Mouse (Mus musculus): Measurements from ENCODE around the gene Slc17a9. TPM values are rescaled to one million over a fixed set of nuclear protein-coding genes. Genes with fewer than 3 reads are reported as not detected.

Gene Slc17a9
- polyA plus RNA-seq, 1 experiment from 2014 or later, result 0.88 TPM

- DNase-seq, result no peak
- Histone ChIP-seq H3K9ac (no peak overlapping the region), H3K4me2 (no peak overlapping the region), H3K4me1 (ENCODE audit: insufficient read depth) (no peaks in the 10 kb centered on the region), H3K4me3 (ENCODE audit: low read depth, low read length) (no peak overlapping the region), H3K36me3 (ENCODE audit: insufficient read depth) (no peaks in the 10 kb centered on the region), H3K27me3 (ENCODE audit: insufficient read depth, low read length) (no peaks in the 10 kb centered on the region), H3K27ac (ENCODE audit: low read depth) (no peak overlapping the region), H3K9me3 (ENCODE audit: low read depth, low read length) (no peaks in the 10 kb centered on the region)
- no peak for ATAC-seq (ENCODE audit: insufficient read depth)
- no peak for TF ChIP-seq CTCF (IDR thresholded peaks at IDR 0.05; ENCODE audit: low read depth)
- WGBS, result 27% methylated on average over 3 of the region's 3 CpGs
Observed at GRCm38 (mm10) chr2:180740349-180740748, 15.3 kb downstream of the Slc17a9 start.

DNA sequence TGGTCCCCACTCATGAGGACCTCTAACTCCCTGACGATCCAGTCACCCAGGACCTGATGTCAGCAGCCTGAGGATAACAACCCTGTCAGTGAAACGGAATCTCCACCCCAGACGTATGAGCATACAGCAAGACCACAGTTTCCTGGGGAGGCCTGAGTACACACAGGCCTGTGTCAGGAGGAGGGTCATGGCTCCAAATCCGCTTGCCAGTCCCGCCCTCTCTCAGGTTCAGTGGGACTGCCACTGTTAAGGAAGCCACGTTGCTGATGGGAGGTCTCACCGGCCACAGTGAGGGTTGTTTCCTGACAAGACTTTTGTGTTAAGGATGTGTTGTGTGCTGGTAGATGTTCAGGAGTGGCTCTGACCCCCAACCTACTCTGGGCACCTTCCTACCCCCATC is 16.4 kb downstream of the Slc17a9 start:
- H3K9me3 ChIP-seq (ENCODE audit: low read depth, low read length), result no peaks in the 10 kb centered on the region
- no peak for ATAC-seq (ENCODE audit: insufficient read depth)
- H3K4me2 ChIP-seq, result no peak overlapping the region
- no peak overlapping the region for H3K4me3 ChIP-seq (ENCODE audit: low read depth, low read length)
- 59% methylated on average over 7 of the region's 7 CpGs for WGBS
- H3K36me3 ChIP-seq (ENCODE audit: insufficient read depth), result no peaks in the 10 kb centered on the region
- no peak overlapping the region for H3K27ac ChIP-seq (ENCODE audit: low read depth)
- H3K9ac ChIP-seq, result no peak overlapping the region
- DNase-seq, result no peak
- TF ChIP-seq CTCF (IDR thresholded peaks at IDR 0.05; ENCODE audit: low read depth), result no peak
- H3K27me3 ChIP-seq (ENCODE audit: insufficient read depth, low read length), result no peaks in the 10 kb centered on the region
- H3K4me1 ChIP-seq (ENCODE audit: insufficient read depth), result no peaks in the 10 kb centered on the region

DNA sequence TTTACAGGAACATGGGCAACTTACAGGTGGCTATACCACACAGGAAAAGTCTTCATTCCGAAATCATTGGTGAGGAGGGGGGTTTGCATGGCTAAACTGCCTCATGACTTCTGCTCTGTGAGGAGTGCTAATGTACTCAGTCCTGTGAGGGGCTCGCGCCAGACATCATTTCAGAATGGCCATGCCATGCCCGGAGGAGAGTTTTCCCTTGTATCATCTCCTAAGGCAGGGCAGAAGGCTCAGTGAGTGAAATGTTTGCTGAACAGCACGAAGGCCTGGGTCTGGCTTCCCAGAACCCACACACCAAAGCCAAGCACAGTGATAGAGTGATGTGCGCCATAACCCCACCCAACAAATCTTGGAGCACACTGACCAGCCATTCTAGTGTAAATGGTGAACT is 17.8 kb downstream of the Slc17a9 start:
- no peaks in the 10 kb centered on the region for H3K9me3 ChIP-seq (ENCODE audit: low read depth, low read length)
- TF ChIP-seq CTCF (IDR thresholded peaks at IDR 0.05; ENCODE audit: low read depth), result no peak
- H3K36me3 ChIP-seq (ENCODE audit: insufficient read depth), result no peaks in the 10 kb centered on the region
- H3K9ac ChIP-seq, result no peak overlapping the region
- no peaks in the 10 kb centered on the region for H3K4me1 ChIP-seq (ENCODE audit: insufficient read depth)
- H3K4me2 ChIP-seq, result no peak overlapping the region
- H3K27me3 ChIP-seq (ENCODE audit: insufficient read depth, low read length), result no peaks in the 10 kb centered on the region
- WGBS, result 86% methylated on average over 6 of the region's 6 CpGs
- ATAC-seq (ENCODE audit: insufficient read depth) (no peak), DNase-seq (no peak)
- no peak overlapping the region for H3K27ac ChIP-seq (ENCODE audit: low read depth)
- H3K4me3 ChIP-seq (ENCODE audit: low read depth, low read length), result no peak overlapping the region

DNA sequence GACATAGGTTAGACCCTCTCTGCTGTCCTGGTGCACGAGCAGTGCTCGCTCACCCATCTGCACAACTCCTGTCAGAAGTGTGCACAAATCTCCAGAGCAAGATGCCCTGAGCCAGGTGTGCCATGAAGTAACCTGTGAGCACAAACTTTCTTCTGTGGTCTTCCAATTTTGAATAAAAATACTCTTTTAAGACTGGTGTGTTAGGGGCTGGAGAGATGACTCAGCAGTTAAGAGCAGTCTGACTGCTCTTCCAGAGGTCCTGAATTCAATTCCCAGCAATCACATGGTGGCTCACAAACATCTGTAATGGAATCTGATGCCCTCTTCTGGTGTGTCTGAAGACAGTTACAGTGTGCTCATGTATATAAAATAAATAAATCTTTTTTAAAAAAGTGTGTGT is 18.3 kb downstream of the Slc17a9 start:
- H3K4me3 ChIP-seq (ENCODE audit: low read depth, low read length), result no peak overlapping the region
- no peaks in the 10 kb centered on the region for H3K9me3 ChIP-seq (ENCODE audit: low read depth, low read length)
- WGBS, result 75% methylated on average over 2 of the region's 2 CpGs
- no peak for TF ChIP-seq CTCF (IDR thresholded peaks at IDR 0.05; ENCODE audit: low read depth)
- ATAC-seq (ENCODE audit: insufficient read depth) (no peak), DNase-seq (no peak)
- no peaks in the 10 kb centered on the region for H3K36me3 ChIP-seq (ENCODE audit: insufficient read depth)
- H3K27me3 ChIP-seq (ENCODE audit: insufficient read depth, low read length), result no peaks in the 10 kb centered on the region
- H3K9ac ChIP-seq, result no peak overlapping the region
- H3K4me1 ChIP-seq (ENCODE audit: insufficient read depth), result no peaks in the 10 kb centered on the region
- no peak overlapping the region for H3K4me2 ChIP-seq
- no peak overlapping the region for H3K27ac ChIP-seq (ENCODE audit: low read depth)

- TF ChIP-seq CTCF (IDR thresholded peaks at IDR 0.05; ENCODE audit: low read depth), result peak; percentile 100
- no peak overlapping the region for H3K4me3 ChIP-seq (ENCODE audit: low read depth, low read length)
- H3K9me3 ChIP-seq (ENCODE audit: low read depth, low read length), result no peaks in the 10 kb centered on the region
- no peak overlapping the region for H3K27ac ChIP-seq (ENCODE audit: low read depth)
- no peaks in the 10 kb centered on the region for H3K4me1 ChIP-seq (ENCODE audit: insufficient read depth)
- WGBS, result 30% methylated on average over 17 of the region's 17 CpGs
- H3K4me2 ChIP-seq, result no peak overlapping the region
- peak; percentile 94 for DNase-seq
- no peaks in the 10 kb centered on the region for H3K27me3 ChIP-seq (ENCODE audit: insufficient read depth, low read length)
- H3K9ac ChIP-seq, result no peak overlapping the region
- peak; percentile 73 for ATAC-seq (ENCODE audit: insufficient read depth)
- no peaks in the 10 kb centered on the region for H3K36me3 ChIP-seq (ENCODE audit: insufficient read depth)
Observed at GRCm38 (mm10) chr2:180745248-180745927, 20.3 kb downstream of the Slc17a9 start.

- Histone ChIP-seq H3K27me3 (ENCODE audit: insufficient read depth, low read length) (no peaks in the 10 kb centered on the region), H3K4me3 (ENCODE audit: low read depth, low read length) (no peak overlapping the region), H3K9me3 (ENCODE audit: low read depth, low read length) (no peaks in the 10 kb centered on the region), H3K27ac (ENCODE audit: low read depth) (no peak overlapping the region), H3K4me2 (no peak overlapping the region), H3K36me3 (ENCODE audit: insufficient read depth) (no peaks in the 10 kb centered on the region), H3K4me1 (ENCODE audit: insufficient read depth) (no peaks in the 10 kb centered on the region), H3K9ac (no peak overlapping the region)
- ATAC-seq (ENCODE audit: insufficient read depth) (no peak), DNase-seq (no peak)
- 46% methylated on average over 5 of the region's 5 CpGs for WGBS
- no peak for TF ChIP-seq CTCF (IDR thresholded peaks at IDR 0.05; ENCODE audit: low read depth)
Observed at GRCm38 (mm10) chr2:180746569-180747192, 21.6 kb downstream of the Slc17a9 start.

DNA sequence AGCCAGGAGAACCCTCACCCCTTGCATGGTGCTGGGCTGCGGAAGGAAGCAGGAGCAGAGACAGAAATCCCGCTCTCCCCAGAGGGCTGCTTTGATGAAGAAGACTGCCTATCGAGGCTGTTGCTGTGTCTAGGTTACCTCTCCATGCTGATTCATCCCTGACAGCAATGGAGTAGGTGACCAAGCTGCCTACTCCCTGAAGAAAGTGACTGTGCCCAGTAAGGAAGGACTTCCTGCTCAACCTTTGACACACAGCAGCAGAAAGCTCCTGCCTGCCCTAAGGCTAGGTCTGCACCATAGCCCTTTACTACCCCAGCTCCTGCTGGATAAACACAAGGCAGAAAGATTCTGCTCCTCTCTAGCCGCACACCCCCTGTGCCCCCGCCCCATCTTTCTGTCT is 23.8 kb downstream of the Slc17a9 start:
- Histone ChIP-seq H3K9ac (no peak overlapping the region), H3K4me1 (ENCODE audit: insufficient read depth) (no peaks in the 10 kb centered on the region), H3K4me2 (no peak overlapping the region), H3K27ac (ENCODE audit: low read depth) (no peak overlapping the region), H3K9me3 (ENCODE audit: low read depth, low read length) (no peaks in the 10 kb centered on the region), H3K36me3 (ENCODE audit: insufficient read depth) (no peaks in the 10 kb centered on the region), H3K27me3 (ENCODE audit: insufficient read depth, low read length) (no peaks in the 10 kb centered on the region), H3K4me3 (ENCODE audit: low read depth, low read length) (no peak overlapping the region)
- 46% methylated on average over 5 of the region's 5 CpGs for WGBS
- DNase-seq (no peak), ATAC-seq (ENCODE audit: insufficient read depth) (no peak)
- no peak for TF ChIP-seq CTCF (IDR thresholded peaks at IDR 0.05; ENCODE audit: low read depth)
